Comparison of ENCODE assay signal across 33 mouse cellular contexts in genomic region chr13:111310693-111311045, GRCm38 (mm10). TPM values are rescaled to one million over a fixed set of nuclear protein-coding genes. Genes with fewer than 3 reads are reported as not detected.
A peak's percentile ranks its signal among the peaks of the same experiment; 100 is the strongest.
DNase-seq lines count a peak whose midpoint lies in the region; ATAC-seq and TF ChIP-seq lines count a peak whose summit lies in the region.
"Had no signal": no experiment of that assay in that cellular context is flagged by ENCODE, and none has a peak within 500 bp of the region (broad histone marks: within the 10 kb centered on the region; RNA-seq: fewer than 3 reads in every experiment).

No protein-coding gene starts in this region.

- no peaks in the 10 kb centered on the region for H3K36me3 ChIP-seq in forebrain, postnatal 0 days (ENCODE audit: insufficient read depth)
- no peaks in the 10 kb centered on the region for H3K36me3 ChIP-seq in forebrain, embryonic 12.5 days (replicated peaks)
- no peaks in the 10 kb centered on the region for H3K36me3 ChIP-seq in midbrain, embryonic 15.5 days (replicated peaks)
- H3K36me3 ChIP-seq: embryonic facial prominence, embryonic 13.5 days; G1E; limb, embryonic 13.5 days; liver, embryonic 13.5 days had no signal

- no peak for TF ChIP-seq CTCF in forebrain, postnatal 0 days (IDR thresholded peaks at IDR 0.05; ENCODE audit: low read depth)
- no peak for TF ChIP-seq CTCF in left cerebral cortex, adult 2 months (IDR thresholded peaks at IDR 0.05)
- no peak for TF ChIP-seq CTCF in olfactory bulb, adult 2 months (IDR thresholded peaks at IDR 0.05; ENCODE audit: insufficient read depth, low read depth, low read length)

- TF ChIP-seq POLR2A in olfactory bulb, adult 2 months (IDR thresholded peaks at IDR 0.05; ENCODE audit: insufficient read depth, low read depth, low read length) = no peak

- H3K4me2 ChIP-seq in forebrain, postnatal 0 days (ENCODE audit: low read depth) = no peak overlapping the region
- H3K4me2 ChIP-seq in forebrain, embryonic 12.5 days = no peak overlapping the region
- no peak overlapping the region for H3K4me2 ChIP-seq in midbrain, embryonic 15.5 days
- H3K4me2 ChIP-seq: embryonic facial prominence, embryonic 13.5 days; limb, embryonic 13.5 days; liver, embryonic 13.5 days had no signal

- H3K4me3 ChIP-seq in forebrain, postnatal 0 days (ENCODE audit: low read depth, low read length) = no peak overlapping the region
- no peak overlapping the region for H3K4me3 ChIP-seq in forebrain, embryonic 12.5 days (replicated peaks)
- H3K4me3 ChIP-seq in left cerebral cortex, adult 2 months = no peak overlapping the region
- H3K4me3 ChIP-seq in midbrain, embryonic 15.5 days = no peak overlapping the region
- no peak overlapping the region for H3K4me3 ChIP-seq in olfactory bulb, adult 2 months (ENCODE audit: insufficient read depth, low read depth, low read length)
- H3K4me3 ChIP-seq: embryonic facial prominence, embryonic 13.5 days; erythroblast, embryonic 14.5 days; gastrocnemius, adult 2 months; limb, embryonic 13.5 days; liver, embryonic 13.5 days had no signal

- H3K27me3 ChIP-seq in forebrain, postnatal 0 days (ENCODE audit: insufficient read depth, low read length) = no peaks in the 10 kb centered on the region
- no peaks in the 10 kb centered on the region for H3K27me3 ChIP-seq in forebrain, embryonic 12.5 days
- no peaks in the 10 kb centered on the region for H3K27me3 ChIP-seq in midbrain, embryonic 15.5 days (replicated peaks)
- H3K27me3 ChIP-seq: CH12.LX; embryonic facial prominence, embryonic 13.5 days; limb, embryonic 13.5 days; liver, embryonic 13.5 days; Patski had no signal

- WGBS in forebrain, postnatal 0 days = 88% methylated on average over 1 of the region's 1 CpGs
- WGBS in forebrain, embryonic 12.5 days = 90% methylated on average over 1 of the region's 1 CpGs
- 85% methylated on average over 1 of the region's 1 CpGs for WGBS in midbrain, embryonic 15.5 days
- 52% methylated on average over 1 of the region's 1 CpGs for WGBS in olfactory bulb, adult 2 months

- 0 out of 2 replicates have a peak, but pooled peaks have one; percentile 25 for ATAC-seq in forebrain, postnatal 0 days
- ATAC-seq in forebrain, embryonic 12.5 days (ENCODE audit: low FRiP score) = no peak
- ATAC-seq in midbrain, embryonic 15.5 days (replicated peaks) = no peak
- ATAC-seq: inflammation-experienced regulatory T-cells, adult 6 months; Patski had no signal

- H3K27ac ChIP-seq in forebrain, postnatal 0 days (ENCODE audit: low read depth, low read length) = peak overlapping the region; percentile 70
- no peak overlapping the region for H3K27ac ChIP-seq in forebrain, embryonic 12.5 days
- H3K27ac ChIP-seq in left cerebral cortex, adult 2 months = peak overlapping the region; percentile 80
- H3K27ac ChIP-seq in midbrain, embryonic 15.5 days = peak overlapping the region; percentile 53
- peak overlapping the region; percentile 86; the same call in 1 of the 2 replicates for H3K27ac ChIP-seq in olfactory bulb, adult 2 months (ENCODE audit: insufficient read depth, low read depth, low read length)
- H3K27ac ChIP-seq: embryonic facial prominence, embryonic 13.5 days; gastrocnemius, adult 2 months; limb, embryonic 13.5 days; liver, embryonic 13.5 days had no signal

- peaks cover 4% of the 10 kb centered on the region; the same call in 1 of the 2 replicates for H3K9me3 ChIP-seq in forebrain, postnatal 0 days (ENCODE audit: low read length)
- no peaks in the 10 kb centered on the region for H3K9me3 ChIP-seq in forebrain, embryonic 12.5 days
- 0 out of 2 replicates have a peak, but pooled peaks cover 3% of the 10 kb centered on the region for H3K9me3 ChIP-seq in midbrain, embryonic 15.5 days
- H3K9me3 ChIP-seq: embryonic facial prominence, embryonic 13.5 days; G1E; limb, embryonic 13.5 days; liver, embryonic 13.5 days had no signal

- intact Hi-C loops in left cerebral cortex, adult 2 months (cut with DNase I) = loop anchor here (2.0 kb wide), 1 partner anchor 428 kb away; no protein-coding TSS in a partner anchor

- no peak overlapping the region for H3K9ac ChIP-seq in forebrain, postnatal 0 days
- H3K9ac ChIP-seq in forebrain, embryonic 12.5 days = no peak overlapping the region
- H3K9ac ChIP-seq in midbrain, embryonic 15.5 days = no peak overlapping the region
- H3K9ac ChIP-seq: embryonic facial prominence, embryonic 13.5 days; limb, embryonic 13.5 days; liver, embryonic 13.5 days had no signal

- peak; percentile 39 for DNase-seq in forebrain, postnatal 0 days
- no peak for DNase-seq in left cerebral cortex, adult 2 months (ENCODE audit: extremely low spot score in 1 of 2, low spot score in 2 of 2)
- no peak for DNase-seq in left cerebral cortex, adult 11 months (ENCODE audit: low spot score)
- DNase-seq in lung, postnatal 14 days = no peak
- DNase-seq: B cell, adult 2 months; embryo, embryonic 11 days; gastrocnemius, adult 2 months; kidney, adult 8-10 months; kidney, postnatal 10 days; liver, embryonic 13.5 days; lung, adult 2 months had no signal

- H3K4me1 ChIP-seq in forebrain, postnatal 0 days (ENCODE audit: insufficient read depth) = peaks cover 9% of the 10 kb centered on the region; the same call in 1 of the 2 replicates
- H3K4me1 ChIP-seq in forebrain, embryonic 12.5 days = no peaks in the 10 kb centered on the region
- 0 out of 2 replicates have a peak, but pooled peaks cover 10% of the 10 kb centered on the region for H3K4me1 ChIP-seq in midbrain, embryonic 15.5 days
- H3K4me1 ChIP-seq in olfactory bulb, adult 2 months (ENCODE audit: control insufficient read depth, insufficient read depth, low read length) = no peaks in the 10 kb centered on the region
- H3K4me1 ChIP-seq: embryonic facial prominence, embryonic 13.5 days; limb, embryonic 13.5 days; liver, embryonic 13.5 days had no signal

RNA-seq across cellular contexts. Expression of gene Actbl2, which starts 55.9 kb away (rescaled TPM):
- 0.08 TPM in 1 of 2 replicates, not detected in the other for total RNA-seq in forebrain, postnatal 0 days (2014; rRNA removed)
- polyA plus RNA-seq in forebrain, postnatal 0 days (2015; fragmentation: Nextera tagmentation; extraction: Ambion mirVana) = not detected in 2 replicates
- polyA plus RNA-seq in forebrain, embryonic 12.5 days (2016; fragmentation: Nextera tagmentation; extraction: Ambion mirVana) = not detected in 2 replicates
- not detected for total RNA-seq in left cerebral cortex, adult 2 months (2021)
- polyA plus RNA-seq in midbrain, embryonic 15.5 days (2015; fragmentation: Nextera tagmentation; extraction: Ambion mirVana) = not detected in 2 replicates
- not detected in 2 replicates for polyA plus RNA-seq in olfactory bulb, adult 2 months (2012; ENCODE audit: insufficient read depth, insufficient read length, low replicate concordance, missing spikeins)
- total RNA-seq: adrenal gland, adult 2 months; CH12.LX; gastrocnemius, adult 2 months; gastrocnemius, postnatal 4 days; heart, adult 8-10 months; heart, postnatal 25 days; layer of hippocampus, postnatal 25 days; left cerebral cortex, postnatal 14 days; megakaryocyte, adult 5-6 weeks; monocyte, adult 5-6 weeks had no signal
- polyA plus RNA-seq: adrenal gland, adult 2 months; embryonic facial prominence, embryonic 13.5 days; erythroblast, embryonic 14.5 days; G1E; heart, embryonic 14.5 days; limb, embryonic 13.5 days; liver, embryonic 13.5 days; lung, adult 2 months; neural tube, embryonic 11.5 days; Patski; small intestine, adult 2 months; thymus, postnatal 0 days had no signal
